Mouse (Mus musculus) spleen, postnatal 36 days (tissue): ENCODE measurements at regions not wholly inside any gene's neighbourhood (a gene's known extent, or its start where the extent isn't known, plus 50 kb on each side); places are given as distances from the start of the nearest gene placed in this dataset.

Experiments used
- DNase-seq, 2 experiments: peaks; one replicate each; pipeline ENCODE4 v3.0.0; 2022; ENCODE audit warnings: low spot score in 2 of 2, mixed read lengths in 1 of 2

GRCm38 (mm10) chr8:44765194-44765593, 170.1 kb upstream of the Fat1 start:
- DNase-seq, result no peak

- no peak for DNase-seq
Observed at GRCm38 (mm10) chr8:44765677-44766076, 169.6 kb upstream of the Fat1 start.

GRCm38 (mm10) chr8:44766111-44766873, 169.0 kb upstream of the Fat1 start:
- no peak for DNase-seq

GRCm38 (mm10) chr8:44767271-44767670, 168.0 kb upstream of the Fat1 start:
- no peak for DNase-seq

- no peak for DNase-seq
Observed at GRCm38 (mm10) chr8:44779212-44779611, 156.0 kb upstream of the Fat1 start.

GRCm38 (mm10) chr8:44782421-44782820, 152.8 kb upstream of the Fat1 start:
- DNase-seq, result no peak

GRCm38 (mm10) chr8:44785161-44785560, 150.1 kb upstream of the Fat1 start:
- DNase-seq, result no peak

GRCm38 (mm10) chr8:44786740-44787139, 148.5 kb upstream of the Fat1 start:
- DNase-seq, result no peak

GRCm38 (mm10) chr8:44788290-44788689, 147.0 kb upstream of the Fat1 start:
- no peak for DNase-seq

GRCm38 (mm10) chr8:44799513-44799912, 135.7 kb upstream of the Fat1 start:
- DNase-seq, result no peak

- DNase-seq, result no peak
Observed at GRCm38 (mm10) chr8:44800827-44801273, 134.4 kb upstream of the Fat1 start.

GRCm38 (mm10) chr8:44801604-44802206, 133.5 kb upstream of the Fat1 start:
- DNase-seq, result no peak

GRCm38 (mm10) chr8:44802331-44802730, 132.9 kb upstream of the Fat1 start:
- no peak for DNase-seq

GRCm38 (mm10) chr8:44804414-44805178, 130.7 kb upstream of the Fat1 start:
- no peak for DNase-seq

- no peak for DNase-seq
Observed at GRCm38 (mm10) chr8:44805179-44805815, 129.9 kb upstream of the Fat1 start.

- no peak for DNase-seq
Observed at GRCm38 (mm10) chr8:44812360-44812759, 122.9 kb upstream of the Fat1 start.

- DNase-seq, result no peak
Observed at GRCm38 (mm10) chr8:44817532-44818157, 117.6 kb upstream of the Fat1 start.

GRCm38 (mm10) chr8:44819270-44819669, 116.0 kb upstream of the Fat1 start:
- DNase-seq, result no peak

GRCm38 (mm10) chr8:44819691-44820090, 115.6 kb upstream of the Fat1 start:
- DNase-seq, result no peak

GRCm38 (mm10) chr8:44825183-44825757, 110.0 kb upstream of the Fat1 start:
- no peak for DNase-seq

GRCm38 (mm10) chr8:44826936-44827335, 108.3 kb upstream of the Fat1 start:
- DNase-seq, result peak; percentile 1 to 4
